8 mouse cellular contexts compared by ENCODE assay signal in the genomic region with DNA sequence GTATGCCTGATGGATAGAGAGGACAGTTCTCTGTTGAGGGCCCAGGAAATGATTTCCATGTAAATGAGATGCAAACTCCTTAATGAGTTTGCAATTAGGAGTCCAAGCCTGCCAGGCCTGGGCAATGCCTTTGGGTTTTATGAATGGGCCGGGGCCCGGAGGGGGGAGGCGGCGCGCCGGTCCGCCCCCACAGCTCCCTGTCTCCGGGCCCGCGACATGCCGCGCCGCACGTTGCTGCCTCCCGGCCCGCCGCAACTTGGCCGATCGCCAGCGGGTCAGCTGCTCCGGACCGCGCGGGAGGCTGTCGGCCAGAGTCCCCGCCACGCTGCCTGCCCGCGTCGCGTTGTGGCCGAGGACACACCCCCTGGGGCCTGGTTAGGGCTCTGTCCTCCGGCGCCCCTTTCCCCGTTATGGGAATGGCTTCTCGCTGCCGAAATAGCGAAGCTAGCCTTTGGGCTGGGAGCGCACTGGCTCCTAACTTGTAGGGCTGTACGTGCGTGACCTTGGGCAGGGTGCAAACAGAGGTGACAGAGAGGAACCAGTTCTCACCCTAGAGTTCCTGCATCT. TPM values are rescaled to one million over a fixed set of nuclear protein-coding genes. Genes with fewer than 3 reads are reported as not detected.
DNase-seq lines count a peak whose midpoint lies in the region; ATAC-seq and TF ChIP-seq lines count a peak whose summit lies in the region.

Gene 1600014C23Rik, minus strand, starts transcription at position 110 of the 567 bp plus-strand sequence.

- intact Hi-C loops in heart, postnatal 14 days (cut with DNase I) = loop anchor here (5.0 kb wide), 2 partner anchors 113 to 563 kb away; partner anchors contain the start of gene Dlk2

- peak within 1 kb of the TSS; percentile 67 for H3K9ac ChIP-seq in forebrain, embryonic 11.5 days (ENCODE audit: low read length)
- H3K9ac ChIP-seq in lung, embryonic 16.5 days (ENCODE audit: low read length) = peak within 1 kb of the TSS; percentile 70

- DNase-seq in adrenal gland, postnatal 14 days = peak; percentile 81
- DNase-seq in forebrain, embryonic 11.5 days (ENCODE audit: low spot score) = peak; percentile 91
- peak; percentile 71 to 75 for DNase-seq in heart, postnatal 14 days
- peak; percentile 72 to 77 for DNase-seq in layer of hippocampus, adult 2 months (ENCODE audit: low spot score in 2 of 2)
- DNase-seq in right cerebral cortex, postnatal 10 days (ENCODE audit: low spot score in 2 of 2) = peak; percentile 92

- H3K27me3 ChIP-seq in E14TG2a.4 (ENCODE audit: insufficient read depth, low read length) = peaks cover 29% of the 10 kb centered on the region
- H3K27me3 ChIP-seq in forebrain, embryonic 11.5 days (ENCODE audit: control insufficient read depth, insufficient read depth, low read length) = peaks cover 3% of the 10 kb centered on the region; the same call in 1 of the 2 replicates
- peaks cover 10% of the 10 kb centered on the region for H3K27me3 ChIP-seq in lung, embryonic 16.5 days (ENCODE audit: control insufficient read depth, insufficient read depth, low read depth, low read length)

- H3K36me3 ChIP-seq in E14TG2a.4 (ENCODE audit: insufficient read depth, low read length) = no peaks in the 10 kb centered on the region
- H3K36me3 ChIP-seq in forebrain, embryonic 11.5 days (ENCODE audit: control insufficient read depth, insufficient read depth, low read length) = no peaks in the 10 kb centered on the region
- no peaks in the 10 kb centered on the region for H3K36me3 ChIP-seq in lung, embryonic 16.5 days (ENCODE audit: control insufficient read depth, insufficient read depth, low read length)

- ATAC-seq in forebrain, embryonic 11.5 days (replicated peaks; ENCODE audit: low FRiP score) = peak; percentile 58
- ATAC-seq in lung, embryonic 16.5 days (ENCODE audit: low read depth) = peak; percentile 3; the same call in 1 of the 2 replicates
- ATAC-seq in inflammation-experienced regulatory T-cells, adult 6 months = no peak

- peak within 1 kb of the TSS; percentile 80 for H3K4me3 ChIP-seq in E14TG2a.4 (replicated peaks; ENCODE audit: low read length)
- peak within 1 kb of the TSS; percentile 26 for H3K4me3 ChIP-seq in forebrain, embryonic 11.5 days (ENCODE audit: low read depth, low read length)
- H3K4me3 ChIP-seq in layer of hippocampus, adult 2 months = peak within 1 kb of the TSS; percentile 39
- peak within 1 kb of the TSS; percentile 45 for H3K4me3 ChIP-seq in lung, embryonic 16.5 days (ENCODE audit: low read length)

- TF ChIP-seq CTCF in E14TG2a.4 (conservative IDR thresholded peaks at IDR 0.05; ENCODE audit: low read length) = no peak
- TF ChIP-seq CTCF in layer of hippocampus, adult 2 months (conservative IDR thresholded peaks at IDR 0.05) = no peak

- H3K4me1 ChIP-seq in E14TG2a.4 (replicated peaks; ENCODE audit: low read depth, low read length) = peaks cover 84% of the 10 kb centered on the region
- peaks cover 40% of the 10 kb centered on the region for H3K4me1 ChIP-seq in forebrain, embryonic 11.5 days (replicated peaks; ENCODE audit: control insufficient read depth, insufficient read depth, low read length)
- peaks cover 32% of the 10 kb centered on the region for H3K4me1 ChIP-seq in lung, embryonic 16.5 days (replicated peaks; ENCODE audit: control insufficient read depth, insufficient read depth, low read length)

- H3K4me2 ChIP-seq in forebrain, embryonic 11.5 days (ENCODE audit: low read depth, low read length, severe bottlenecking) = peak within 1 kb of the TSS; percentile 75
- peak within 1 kb of the TSS; percentile 91 for H3K4me2 ChIP-seq in lung, embryonic 16.5 days (ENCODE audit: low read depth, low read length)

- H3K27ac ChIP-seq in forebrain, embryonic 11.5 days (ENCODE audit: low read depth, low read length) = peak within 1 kb of the TSS; percentile 68
- H3K27ac ChIP-seq in layer of hippocampus, adult 2 months = peak within 1 kb of the TSS; percentile 82
- H3K27ac ChIP-seq in lung, embryonic 16.5 days (ENCODE audit: low read length) = peak within 1 kb of the TSS; percentile 12; the same call in 1 of the 2 replicates

- WGBS in forebrain, embryonic 11.5 days = 1% methylated on average over 40 of the region's 41 CpGs
- 3% methylated on average over 41 of the region's 41 CpGs for WGBS in lung, embryonic 16.5 days

- no peaks in the 10 kb centered on the region for H3K9me3 ChIP-seq in E14TG2a.4 (ENCODE audit: low read length)
- no peaks in the 10 kb centered on the region for H3K9me3 ChIP-seq in forebrain, embryonic 11.5 days (ENCODE audit: control insufficient read depth, low read length)
- H3K9me3 ChIP-seq in lung, embryonic 16.5 days (ENCODE audit: control insufficient read depth, low read length) = no peaks in the 10 kb centered on the region

RNA-seq across cellular contexts. Expression of gene 1600014C23Rik, which starts in this region (rescaled TPM):
- not detected in 2 replicates for total RNA-seq in adrenal gland, postnatal 14 days (2021)
- polyA plus RNA-seq in forebrain, embryonic 11.5 days (2014; fragmentation: Nextera tagmentation; extraction: Ambion mirVana) = 0.55 and 0.99 TPM in 2 replicates
- under 1 TPM in 1 of 2 experiments, not detected in 1; 0.60 TPM for total RNA-seq in heart, postnatal 14 days (2021)
- not detected for total RNA-seq in layer of hippocampus, adult 2 months (2021)
- not detected in 2 replicates for polyA plus RNA-seq in lung, embryonic 16.5 days (2015; fragmentation: Nextera tagmentation; extraction: Ambion mirVana)
- polyA plus RNA-seq in inflammation-experienced regulatory T-cells, adult 6 months (2017; shearing (Covaris generic)) = not detected

Comparison
In these comparisons a context has a peak if more than half of its experiments do, and no peak if none do; other contexts are left out.
1. Peak in DNase-seq in adrenal gland, postnatal 14 days; RNA of the gene not detected or under 1 TPM.
2. Peak in DNase-seq, ATAC-seq, H3K4me3 ChIP-seq, H3K27ac ChIP-seq, H3K9ac ChIP-seq and H3K4me2 ChIP-seq in forebrain, embryonic 11.5 days; RNA of the gene not detected or under 1 TPM.
3. Peak in DNase-seq in heart, postnatal 14 days; RNA of the gene not detected or under 1 TPM.
4. Peak in DNase-seq, H3K4me3 ChIP-seq and H3K27ac ChIP-seq in layer of hippocampus, adult 2 months; RNA of the gene not detected or under 1 TPM.
5. Peak in ATAC-seq, H3K4me3 ChIP-seq, H3K27ac ChIP-seq, H3K9ac ChIP-seq and H3K4me2 ChIP-seq in lung, embryonic 16.5 days; RNA of the gene not detected or under 1 TPM.
6. H3K4me3 ChIP-seq: peak in every context shown above with its lines; median percentile 80 in E14TG2a.4; 45 in lung, embryonic 16.5 days; 39 in layer of hippocampus, adult 2 months; 26 in forebrain, embryonic 11.5 days.
7. H3K27ac ChIP-seq: peak in every context shown above with its lines; median percentile 82 in layer of hippocampus, adult 2 months; 68 in forebrain, embryonic 11.5 days; 12 in lung, embryonic 16.5 days.